Mouse (Mus musculus) lung, adult 2 months (tissue): ENCODE data around the gene Apoc4.

Experiments
- CTCF ChIP-seq: fragments of 200-500 bp; IDR thresholded peaks from 2 replicates; pipeline ENCODE4 v1.5.1; 2011; ENCODE audit warnings: mild to moderate bottlenecking, low read length, control low read depth; ENCODE audit not compliant: insufficient read depth
- POLR2A ChIP-seq: fragments of 200-500 bp; IDR thresholded peaks from 2 replicates; pipeline ENCODE4 v1.6.1; 2011; ENCODE audit warnings: low read depth, mild to moderate bottlenecking, control low read depth, low read length, borderline replicate concordance; ENCODE audit errors: extremely low read depth

GRCm38 (mm10) chr7:19682979-19683378, 1.7 kb upstream of the Apoc4 start:
- TF ChIP-seq POLR2A (no peak), CTCF (no peak)
